Mouse (Mus musculus) lung, postnatal 14 days (tissue): ENCODE data around the gene Ms4a6d.
A peak's percentile ranks its signal among the peaks of the same experiment; 100 is the strongest.
"Not testable (repeated sequence)": the region's sequence is repeated elsewhere in the genome, so short reads cannot be mapped to it uniquely, and the experiment has no call there.

Experiments used
- DNase-seq: peaks from one replicate; pipeline ENCODE4 v3.0.0; 2021

Gene Ms4a6d

GRCm38 (mm10) chr19:11604603-11605002 is at the start of gene Ms4a6d:
Ms4a6d (minus strand) TSS chr19:11604849.
- DNase-seq = no peak

- DNase-seq = no peak
Measured at GRCm38 (mm10) chr19:11649564-11649963, 44.9 kb upstream of the Ms4a6d start.

GRCm38 (mm10) chr19:11646166-11646565 is 41.5 kb upstream of the Ms4a6d start:
- DNase-seq = no peak

- DNase-seq = no peak
Measured at GRCm38 (mm10) chr19:11640732-11641131, 36.1 kb upstream of the Ms4a6d start, which contains the start of gene Ms4a3. Ms4a3 (minus strand) TSS chr19:11640851.

GRCm38 (mm10) chr19:11639038-11639437 is 34.4 kb upstream of the Ms4a6d start:
- no peak for DNase-seq

- DNase-seq = no peak
Measured at GRCm38 (mm10) chr19:11635572-11635971, 30.9 kb upstream of the Ms4a6d start.

GRCm38 (mm10) chr19:11634330-11634729 is 29.7 kb upstream of the Ms4a6d start:
- no peak for DNase-seq

- DNase-seq = no peak
Measured at GRCm38 (mm10) chr19:11633732-11634131, 29.1 kb upstream of the Ms4a6d start.

GRCm38 (mm10) chr19:11625231-11625630 is 20.6 kb upstream of the Ms4a6d start:
- no peak for DNase-seq

- no peak for DNase-seq
Measured at GRCm38 (mm10) chr19:11624800-11625199, 20.2 kb upstream of the Ms4a6d start.

GRCm38 (mm10) chr19:11623551-11623950 is 18.9 kb upstream of the Ms4a6d start, which contains the start of gene Ms4a2:
Ms4a2 (minus strand) TSS chr19:11623719.
- DNase-seq = no peak

- DNase-seq = no peak
Measured at GRCm38 (mm10) chr19:11617983-11618382, 13.3 kb upstream of the Ms4a6d start.

GRCm38 (mm10) chr19:11614805-11615204 is 10.2 kb upstream of the Ms4a6d start:
- no peak for DNase-seq

GRCm38 (mm10) chr19:11613776-11614443 is 9.3 kb upstream of the Ms4a6d start:
- no peak for DNase-seq

GRCm38 (mm10) chr19:11613084-11613483 is 8.4 kb upstream of the Ms4a6d start:
- DNase-seq = no peak

GRCm38 (mm10) chr19:11612293-11612692 is 7.6 kb upstream of the Ms4a6d start:
- no peak for DNase-seq

- DNase-seq = peak; percentile 17
Measured at GRCm38 (mm10) chr19:11611541-11611945, 6.9 kb upstream of the Ms4a6d start.

- DNase-seq = peak; percentile 57
Measured at GRCm38 (mm10) chr19:11608172-11608571, 3.5 kb upstream of the Ms4a6d start.

GRCm38 (mm10) chr19:11602026-11602425 is 2.6 kb downstream of the Ms4a6d start:
- DNase-seq = peak; percentile 31

GRCm38 (mm10) chr19:11601349-11601748 is 3.3 kb downstream of the Ms4a6d start:
- DNase-seq = no peak

- no peak for DNase-seq
Measured at GRCm38 (mm10) chr19:11589891-11590449, 14.7 kb downstream of the Ms4a6d start.

GRCm38 (mm10) chr19:11589205-11589604 is 15.4 kb downstream of the Ms4a6d start:
- DNase-seq = no peak

GRCm38 (mm10) chr19:11574965-11575364 is 29.7 kb downstream of the Ms4a6d start:
- DNase-seq = no peak

GRCm38 (mm10) chr19:11559560-11559959 is 45.1 kb downstream of the Ms4a6d start:
- DNase-seq = not testable (repeated sequence)

- no peak for DNase-seq
Measured at GRCm38 (mm10) chr19:11554726-11555125, 49.9 kb downstream of the Ms4a6d start.
